Mouse (Mus musculus) limb, embryonic 11.5 days (tissue): ENCODE measurements around the gene A26c2. TPM values are rescaled to one million over a fixed set of nuclear protein-coding genes. Genes with fewer than 3 reads are reported as not detected.

Source experiments
- ATAC-seq: fragments of 200-750 bp; cut with Nextera tagmentation; 2 replicates; pipeline ENCODE4 v1.8.0; 2017; ENCODE audit warnings: low read depth; ENCODE audit not compliant: insufficient number of reproducible peaks, low FRiP score, low TSS enrichment
- DNase-seq: peaks from one replicate; pipeline ENCODE4 v3.0.0-alpha.2; 2015; ENCODE audit warnings: low spot score
- H3K27ac ChIP-seq: fragments of 300-500 bp; sonication (generic); replicated peaks from 2 replicates; pipeline ENCODE4 v1.5.1; 2014; ENCODE audit warnings: low read depth, mild to moderate bottlenecking, low read length
- H3K27me3 ChIP-seq: fragments of 300-500 bp; sonication (generic); 2 replicates; pipeline ENCODE4 v1.6.1; 2014; ENCODE audit warnings: mild to moderate bottlenecking, low read length, mixed read lengths; ENCODE audit not compliant: control insufficient read depth, insufficient read depth
- H3K36me3 ChIP-seq: fragments of 300-500 bp; sonication (generic); 2 replicates; pipeline ENCODE4 v1.6.1; 2014; ENCODE audit warnings: mild to moderate bottlenecking, low read length, moderate library complexity, mixed read lengths; ENCODE audit not compliant: control insufficient read depth, insufficient read depth
- H3K4me1 ChIP-seq: fragments of 300-500 bp; sonication (generic); 2 replicates; pipeline ENCODE4 v1.6.1; 2014; ENCODE audit warnings: low read length, mixed read lengths; ENCODE audit not compliant: control insufficient read depth, insufficient read depth
- H3K4me2 ChIP-seq: fragments of 300-500 bp; sonication (generic); 2 replicates; pipeline ENCODE4 v1.6.1; 2014; ENCODE audit warnings: low read depth, mild to moderate bottlenecking, moderate library complexity; ENCODE audit not compliant: severe bottlenecking
- H3K4me3 ChIP-seq: fragments of 300-500 bp; sonication (generic); 2 replicates; pipeline ENCODE4 v1.5.1; 2014; ENCODE audit warnings: low read depth, low read length
- H3K9ac ChIP-seq: fragments of 300-500 bp; sonication (generic); 2 replicates; pipeline ENCODE4 v1.6.1; 2014; ENCODE audit warnings: mild to moderate bottlenecking, low read length
- H3K9me3 ChIP-seq: fragments of 300-500 bp; sonication (generic); 2 replicates; pipeline ENCODE4 v1.6.1; 2016; ENCODE audit warnings: low read length; ENCODE audit not compliant: control insufficient read depth
- WGBS: fragments of 180-500 bp; shearing (Covaris S2); extraction: QIAGEN DNeasy Blood & Tissue Kit; methylation state at CpG from one replicate; pipeline ENCODE4 v1.1.7; 2014; 5-methylcytosine and 5-hydroxymethylcytosine counted together
- polyA plus RNA-seq: library from polyadenylated mRNA; unstranded; fragments of >200 nt; fragmentation: Nextera tagmentation; extraction: Ambion mirVana; gene quantifications from 2 replicates; pipeline ENCODE4 v1.2.1, GENCODE M21; 2014

Gene A26c2
- polyA plus RNA-seq: not detected in 2 replicates

DNA sequence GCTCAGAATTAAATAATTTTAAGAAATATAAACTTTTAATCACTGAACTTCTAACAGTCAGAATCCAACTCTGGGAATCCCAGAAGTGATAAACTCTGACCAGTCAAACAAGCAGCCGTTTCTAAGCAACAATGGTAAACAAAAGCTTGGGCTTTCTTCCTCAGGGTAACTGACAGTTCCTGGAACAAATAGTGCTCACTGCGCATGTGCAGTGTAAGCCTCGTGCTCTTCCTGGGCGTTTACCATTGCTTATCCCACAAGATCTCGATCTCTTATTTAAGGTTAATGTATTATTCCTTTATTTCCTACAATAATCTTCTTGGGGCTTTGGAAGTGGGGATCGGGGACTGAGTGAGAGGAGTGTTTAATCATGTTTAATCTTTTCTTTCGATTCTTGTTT, at the start of gene A26c2:
Gene A26c2 (minus strand): TSS at position 101 of the 400 bp plus-strand sequence.
- H3K4me3 ChIP-seq: no peak within 1 kb of the TSS
- 83% methylated on average over 7 of the region's 7 CpGs for whole genome bisulfite sequencing
- ATAC-seq: no peak
- H3K9ac ChIP-seq: no peak within 1 kb of the TSS
- H3K27ac ChIP-seq: no peak within 1 kb of the TSS
- no peaks in the 10 kb centered on the region for H3K4me1 ChIP-seq
- DNase-seq: no peak
- H3K9me3 ChIP-seq: no peaks in the 10 kb centered on the region; the same call in 1 of the 2 replicates
- H3K27me3 ChIP-seq: no peaks in the 10 kb centered on the region
- no peak within 1 kb of the TSS for H3K4me2 ChIP-seq
- no peaks in the 10 kb centered on the region for H3K36me3 ChIP-seq

DNA sequence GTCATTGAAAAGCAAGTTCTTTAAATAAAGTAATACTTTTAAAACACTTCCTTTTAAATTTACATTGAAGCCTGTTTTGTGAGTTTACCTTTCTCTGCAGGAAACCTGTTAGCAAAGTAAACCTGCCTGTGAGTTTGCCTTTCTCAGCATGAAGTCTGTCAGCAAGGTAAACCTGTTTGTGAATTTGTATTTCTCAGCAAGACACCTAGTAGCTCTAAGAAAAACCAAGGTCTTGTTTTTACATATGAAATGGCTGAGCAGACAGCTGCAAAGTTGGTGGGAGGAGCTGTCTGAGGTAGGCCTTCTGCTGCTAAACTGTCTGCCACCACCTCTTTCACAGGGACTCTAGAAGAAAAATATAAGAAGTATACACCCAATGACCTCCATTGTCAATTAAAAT, 28.0 kb upstream of the A26c2 start:
- no peak overlapping the region for H3K4me3 ChIP-seq
- no peak overlapping the region for H3K27ac ChIP-seq
- no peaks in the 10 kb centered on the region for H3K27me3 ChIP-seq
- DNase-seq: no peak
- no peak overlapping the region for H3K9ac ChIP-seq
- H3K9me3 ChIP-seq: peaks cover 3% of the 10 kb centered on the region; the same call in 1 of the 2 replicates
- no peak overlapping the region for H3K4me2 ChIP-seq
- H3K4me1 ChIP-seq: no peaks in the 10 kb centered on the region
- no peaks in the 10 kb centered on the region for H3K36me3 ChIP-seq
- no peak for ATAC-seq
